Mouse (Mus musculus) lung, postnatal 25 days (tissue): ENCODE data around the gene Galnt2.

Source experiments
- DNase-seq: peaks from one replicate; pipeline ENCODE4 v3.0.0; 2022; ENCODE audit warnings: low spot score

The Galnt2 gene

DNA sequence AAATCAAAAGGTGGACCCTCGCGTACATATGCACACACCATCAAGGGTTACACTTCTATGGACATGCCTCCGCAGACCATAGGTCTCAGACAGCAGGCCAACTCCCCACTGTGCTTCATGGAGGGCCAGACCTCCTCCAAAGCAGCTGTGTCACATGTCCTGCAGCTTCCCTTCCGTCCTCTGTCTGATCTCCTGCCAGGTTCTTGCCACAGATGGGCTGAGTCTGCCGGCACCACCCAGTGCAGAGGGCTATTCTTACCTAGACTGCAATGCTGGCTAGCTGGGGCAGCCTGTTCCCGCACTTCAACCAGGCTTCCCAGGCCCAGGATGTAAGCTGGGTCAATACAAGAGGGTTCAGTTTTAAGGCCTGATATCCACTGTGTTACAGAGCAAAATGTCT, 144.0 kb downstream of the Galnt2 start:
- no peak for DNase-seq

DNA sequence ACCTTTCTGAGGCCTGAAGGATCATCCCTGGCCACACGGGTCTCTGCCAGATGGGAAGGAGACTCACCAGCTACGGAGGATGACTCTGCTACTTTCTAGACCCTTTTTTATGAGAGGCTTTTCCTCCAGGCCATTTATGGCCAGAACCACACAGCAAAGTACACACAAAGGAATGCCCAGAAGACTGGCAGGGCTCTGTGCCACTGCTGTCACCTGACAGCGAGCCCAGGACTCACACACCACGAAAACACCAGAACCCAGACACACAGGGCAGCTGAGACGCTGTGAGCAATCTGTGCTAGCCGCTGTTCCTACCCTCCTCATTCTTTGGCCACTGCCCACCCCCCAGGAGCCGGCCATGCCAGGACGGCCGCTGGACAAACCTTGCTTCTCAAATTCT, 144.5 kb downstream of the Galnt2 start:
- no peak for DNase-seq

DNA sequence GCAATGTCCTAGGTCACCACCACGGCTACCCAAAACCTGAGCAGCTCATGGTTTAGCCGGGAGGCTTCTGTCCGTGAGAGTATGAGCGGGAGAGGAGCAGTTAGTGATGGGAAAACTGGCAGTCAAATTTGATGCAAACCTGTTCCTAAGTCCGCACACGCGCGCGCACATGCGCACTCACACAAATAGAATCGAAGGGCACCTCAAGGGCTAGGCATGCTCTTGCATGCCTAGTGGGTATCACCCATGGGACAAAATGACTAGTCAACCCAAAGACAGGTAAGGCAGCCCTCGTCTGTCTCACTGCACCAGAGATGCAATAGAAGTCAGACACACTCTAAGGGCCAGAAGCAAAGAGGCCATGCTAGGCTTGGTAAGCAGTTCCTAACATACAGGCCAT, 145.2 kb downstream of the Galnt2 start:
- no peak for DNase-seq

DNA sequence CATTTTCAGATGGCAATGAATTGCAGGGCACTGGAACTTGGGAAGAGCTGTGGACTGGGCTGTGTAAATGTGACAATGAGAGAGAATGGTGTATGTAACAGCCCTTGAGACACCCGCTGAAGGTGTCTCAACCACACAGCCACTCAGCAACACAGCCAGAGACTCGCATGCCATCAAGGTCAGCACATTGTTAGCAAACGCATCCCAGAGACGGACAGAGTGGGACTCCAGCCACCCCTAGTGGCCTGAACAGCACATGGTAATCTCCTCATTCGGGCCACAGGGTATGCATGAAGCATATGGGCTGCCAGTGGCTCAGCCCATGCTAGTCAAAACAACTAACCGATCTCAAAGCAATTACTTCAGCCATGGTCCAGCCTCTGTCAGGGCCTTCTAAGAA, 148.1 kb downstream of the Galnt2 start:
- DNase-seq = no peak

- no peak for DNase-seq
Observed at GRCm38 (mm10) chr8:124382235-124382634, 151.0 kb downstream of the Galnt2 start.

DNA sequence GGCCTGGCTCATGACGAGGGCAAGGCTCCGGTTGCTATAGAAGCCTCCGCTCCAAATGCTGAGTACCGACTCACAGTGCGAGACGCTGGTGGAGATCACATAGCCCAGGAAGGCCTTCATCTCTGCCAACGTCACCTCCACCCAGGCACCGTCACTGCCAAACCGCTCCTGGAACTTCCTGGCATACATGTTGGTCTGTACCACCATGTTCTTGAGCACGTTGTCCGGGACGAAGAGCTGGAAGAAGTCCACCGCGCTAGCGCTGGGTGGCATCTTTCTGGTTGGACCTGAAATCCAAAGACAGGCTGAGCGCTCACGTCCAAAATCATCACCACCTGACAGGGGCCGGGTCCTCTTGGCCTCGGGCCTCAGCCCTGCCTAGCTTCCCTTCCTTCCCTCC, 153.1 kb downstream of the Galnt2 start:
- DNase-seq = no peak

GRCm38 (mm10) chr8:124386225-124386899, 155.2 kb downstream of the Galnt2 start:
- no peak for DNase-seq

DNA sequence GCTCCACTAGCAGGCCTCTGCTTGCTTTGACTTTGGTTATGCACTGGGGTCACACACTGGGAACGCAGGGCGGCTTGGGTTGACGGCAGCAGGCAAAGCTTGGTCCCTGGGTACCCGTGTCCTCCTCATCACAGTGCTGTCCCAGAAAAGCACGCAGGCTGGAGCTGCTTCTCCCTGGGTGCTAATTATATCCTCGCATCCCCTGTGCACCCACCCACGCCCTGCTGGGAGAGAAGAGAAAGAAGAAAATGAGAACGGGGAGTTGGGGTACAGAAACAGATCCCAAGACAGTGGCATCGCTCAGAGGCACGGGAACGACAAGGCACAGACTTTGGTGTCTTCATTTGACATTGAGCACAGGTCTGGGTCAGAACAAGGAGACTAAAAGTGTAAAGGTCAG, 158.3 kb downstream of the Galnt2 start:
- DNase-seq = no peak

- DNase-seq = no peak
Observed at GRCm38 (mm10) chr8:124391191-124391590, 160.0 kb downstream of the Galnt2 start.

DNA sequence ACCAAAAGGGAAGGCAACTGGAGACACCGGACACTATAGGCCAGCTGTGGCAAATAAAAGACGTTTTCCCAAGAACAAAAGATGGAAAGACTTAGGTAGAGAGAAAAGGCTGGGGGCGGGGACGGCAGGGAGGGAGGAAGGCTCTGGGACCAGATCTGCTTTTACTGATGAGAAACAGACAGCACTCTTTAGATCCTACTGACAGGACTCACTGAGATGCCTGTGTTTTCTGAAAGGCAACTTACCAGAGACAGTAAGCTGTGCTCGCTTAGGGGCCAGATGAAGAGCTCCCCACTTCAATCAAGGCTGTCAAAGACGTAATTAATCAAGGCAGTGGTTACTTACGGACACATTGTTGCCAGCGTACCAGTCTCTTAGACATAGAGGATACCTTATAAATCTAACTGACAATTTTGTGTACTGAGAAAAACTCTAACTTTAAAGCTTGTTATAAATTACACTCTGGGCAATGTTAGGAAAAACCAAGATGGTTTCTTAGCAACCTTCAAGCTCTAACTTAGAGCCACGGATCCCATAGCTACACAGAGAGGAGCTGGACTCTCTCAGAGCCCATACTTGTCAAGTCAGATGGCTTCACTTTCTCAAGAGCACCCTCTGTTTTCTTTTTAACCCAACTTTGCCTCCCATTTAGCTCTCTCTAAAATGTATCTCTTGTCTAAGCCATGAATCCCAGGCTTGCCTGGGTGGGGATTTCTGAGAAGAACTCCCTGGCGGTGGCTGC, 161.3 kb downstream of the Galnt2 start:
- DNase-seq = no peak

- DNase-seq = no peak
Observed at GRCm38 (mm10) chr8:124393013-124393412, 161.8 kb downstream of the Galnt2 start.

DNA sequence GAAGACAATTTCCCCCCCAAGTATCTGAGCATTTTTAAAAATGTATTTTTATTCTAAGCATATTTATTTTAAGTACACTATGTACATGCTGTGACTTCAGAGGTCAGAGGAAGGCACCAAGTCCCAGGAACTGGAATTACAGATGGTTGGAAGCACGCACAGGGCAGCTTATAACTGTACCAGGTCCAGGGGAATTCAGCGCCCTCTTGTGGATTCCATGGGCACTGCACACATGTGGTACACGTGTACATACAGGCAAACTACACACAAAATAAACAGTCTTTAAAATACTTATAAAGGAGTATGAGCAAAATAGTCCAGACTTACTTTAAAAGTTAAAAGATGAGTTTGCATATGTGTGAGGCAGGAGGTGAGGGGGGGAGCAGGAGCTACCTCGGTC, 162.7 kb downstream of the Galnt2 start:
- DNase-seq = no peak

- DNase-seq = no peak
Observed at GRCm38 (mm10) chr8:124394951-124395350, 163.8 kb downstream of the Galnt2 start.
